Mouse (Mus musculus) heart, postnatal 10 days (tissue): ENCODE data around the gene Gm28539. TPM values are rescaled to one million over a fixed set of nuclear protein-coding genes. Genes with fewer than 3 reads are reported as not detected.

Experiments
- DNase-seq, 2 experiments: peaks; one replicate each; pipeline ENCODE4 v3.0.0; 2021
- intact Hi-C: fragments of 180-260 bp; cut with DNase I; formaldehyde crosslinking; loops from one replicate; pipeline ENCODE4 v1.15.1; 2025
- total RNA-seq, 2 experiments: library from RNA; stranded (reverse); gene quantifications; 2 replicates each; pipeline ENCODE4 v1.2.3; 2021

The Gm28539 gene
- 1 to 10 TPM; 1.2 to 1.5 TPM for total RNA-seq

DNA sequence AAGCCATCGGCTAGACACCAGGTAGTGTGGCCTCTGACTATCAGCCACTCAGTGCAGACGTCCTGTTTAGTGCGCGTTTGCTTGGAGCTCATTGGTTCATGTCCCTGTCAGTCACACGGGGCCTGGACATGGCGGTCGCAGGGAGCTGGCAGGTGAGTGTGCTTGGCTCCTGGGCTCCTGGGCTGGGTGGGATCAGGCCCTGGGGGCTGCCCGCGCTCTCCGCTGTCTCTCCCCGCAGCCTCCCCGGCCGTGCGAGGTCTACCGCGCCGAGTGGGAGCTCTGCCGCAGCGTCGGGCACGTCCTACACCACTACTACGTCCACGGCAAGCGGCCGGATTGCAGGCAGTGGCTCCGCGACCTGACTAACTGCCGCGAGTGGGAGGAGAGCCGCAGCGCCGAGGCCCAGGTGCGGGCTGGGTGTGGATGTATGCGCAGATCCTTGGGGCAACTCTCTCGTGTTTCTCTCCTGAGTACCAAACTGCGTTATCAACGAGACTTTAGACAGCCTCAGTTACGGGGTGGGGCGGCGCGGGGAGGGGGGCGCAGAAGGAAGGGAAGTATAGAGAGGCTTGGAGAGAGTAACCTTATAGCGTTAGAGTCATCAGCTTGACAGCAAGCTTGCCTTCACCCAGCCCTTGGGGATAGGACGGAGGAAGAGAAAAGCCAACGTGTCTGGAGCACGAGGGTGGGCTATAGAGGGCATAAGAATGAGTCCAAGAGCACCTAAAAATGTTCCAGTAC lies at the start of gene Gm28539, which contains the start of gene 2510002D24Rik:
TSS of gene Gm28539 (plus strand) at position 117 of the 741 bp plus-strand sequence.
TSS of gene 2510002D24Rik (plus strand) at position 111 of the 741 bp plus-strand sequence.
- intact Hi-C loops: no loop called here
- peak; percentile 96 for DNase-seq

DNA sequence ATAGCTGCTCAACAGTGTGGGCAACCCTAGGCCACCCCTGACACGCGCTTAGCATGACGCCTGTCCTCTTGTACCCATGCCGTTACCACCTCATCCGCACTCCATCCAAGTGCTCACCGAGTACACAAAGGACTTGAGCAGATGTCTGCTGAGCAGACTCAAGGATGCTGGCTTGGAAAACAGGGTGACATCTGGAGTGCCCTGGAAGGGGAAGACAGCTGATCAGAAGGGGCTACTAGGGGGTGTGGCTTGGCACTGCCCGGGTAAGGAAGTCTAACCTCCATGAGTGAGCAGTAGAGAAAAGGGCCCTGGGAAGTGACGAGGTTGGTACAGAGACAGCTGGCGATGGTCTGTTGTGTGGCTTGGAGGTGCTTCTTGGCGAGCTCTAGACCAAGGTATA lies 49.7 kb upstream of the Gm28539 start:
- intact Hi-C loops: no loop called here
- no peak for DNase-seq

DNA sequence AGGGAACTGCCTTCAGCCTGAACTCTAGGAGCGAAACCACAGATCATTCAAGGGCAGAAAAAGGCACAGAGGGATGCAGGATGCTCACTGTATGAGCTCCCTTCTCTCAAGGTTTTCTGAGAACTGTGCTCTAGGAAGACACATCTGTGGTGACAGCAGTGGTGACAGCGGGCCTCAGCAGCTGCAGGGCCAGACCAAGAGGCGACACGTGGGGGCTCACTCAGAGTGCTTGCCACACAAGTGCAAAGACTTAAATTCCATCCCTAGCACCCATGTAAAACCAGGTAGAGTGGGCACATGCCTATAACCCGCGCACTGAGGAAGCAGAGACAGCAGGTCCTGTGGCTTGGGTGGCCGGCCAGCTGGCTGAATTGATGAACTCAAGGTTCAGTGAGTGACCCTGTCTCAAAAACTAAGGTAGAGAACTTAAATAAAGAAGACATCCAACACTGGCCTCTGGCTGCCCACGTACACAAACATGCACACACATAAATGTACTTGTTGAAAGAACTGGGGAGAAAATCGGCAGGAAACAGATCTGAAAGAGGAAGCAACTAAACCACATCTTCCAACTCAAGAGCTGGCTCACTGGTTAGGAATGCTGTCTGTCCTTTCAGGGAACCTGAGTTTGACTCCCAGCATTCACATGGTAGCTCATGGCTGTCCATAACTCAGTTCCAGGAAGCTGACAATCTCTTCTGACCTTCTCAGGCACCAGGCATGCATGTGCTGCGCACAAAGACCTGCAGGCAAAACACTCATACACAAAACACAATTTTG lies 47.6 kb upstream of the Gm28539 start:
- no peak for DNase-seq
- intact Hi-C loops: no loop called here

DNA sequence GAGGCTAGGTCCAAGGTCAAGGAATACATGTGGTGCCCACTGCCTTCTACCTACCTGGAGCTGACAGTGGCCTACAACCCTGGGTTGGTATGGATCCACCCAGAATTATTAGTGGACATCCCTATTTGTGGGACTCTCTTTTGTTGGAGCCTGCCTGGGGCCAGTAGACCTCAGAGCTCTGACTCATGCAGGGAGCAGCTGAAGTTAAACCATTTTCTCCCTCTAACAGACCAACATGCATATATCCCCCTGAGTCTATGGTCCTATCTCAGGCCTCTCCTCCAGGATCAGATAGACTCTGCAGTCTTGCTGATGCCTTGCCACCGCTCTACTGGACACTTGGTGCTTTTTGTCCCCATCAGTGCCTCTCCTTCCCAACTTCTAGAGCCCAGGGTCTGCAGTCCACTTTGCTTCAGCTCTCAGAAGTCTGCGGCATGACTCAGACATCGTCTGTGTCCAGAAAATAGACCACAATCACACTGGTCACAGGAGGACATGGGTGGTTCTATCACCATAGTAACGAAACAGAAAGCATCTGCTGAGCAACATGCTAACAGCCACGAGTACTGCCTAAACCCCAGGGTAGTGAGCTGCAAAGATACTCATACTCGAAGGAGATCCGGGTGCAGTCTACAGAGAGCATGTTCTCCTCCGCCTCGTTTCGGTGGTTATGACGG lies 41.0 kb upstream of the Gm28539 start:
- no peak for DNase-seq
- intact Hi-C loops: loop anchor here (5.0 to 10.0 kb wide), 3 partner anchors 78 to 351 kb away; partner anchors contain the start of genes Gm49601 and Sept5

DNA sequence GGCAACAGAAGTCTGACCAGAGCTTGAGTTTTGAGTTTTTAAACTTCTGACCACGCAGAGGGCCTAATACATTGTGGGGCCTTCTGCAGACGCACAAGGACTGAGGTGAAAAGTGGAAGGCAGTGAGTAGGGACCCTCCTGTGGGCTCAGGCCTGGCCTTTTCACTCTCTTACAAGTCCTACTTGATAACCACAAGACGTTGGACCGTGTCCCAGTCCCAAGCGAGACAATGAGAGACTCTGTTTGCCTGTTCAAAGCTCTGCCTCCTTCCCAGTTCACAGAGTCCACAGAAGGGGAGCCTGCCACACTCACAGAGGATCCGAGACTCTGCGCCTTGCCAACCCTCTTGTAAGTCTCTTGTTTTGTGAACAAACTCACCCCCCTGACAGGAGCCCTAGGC lies 39.7 kb upstream of the Gm28539 start:
- intact Hi-C loops: loop anchor here (5.0 to 10.0 kb wide), 3 partner anchors 79 to 352 kb away; partner anchors contain the start of genes Gm49601 and Sept5
- no peak for DNase-seq

DNA sequence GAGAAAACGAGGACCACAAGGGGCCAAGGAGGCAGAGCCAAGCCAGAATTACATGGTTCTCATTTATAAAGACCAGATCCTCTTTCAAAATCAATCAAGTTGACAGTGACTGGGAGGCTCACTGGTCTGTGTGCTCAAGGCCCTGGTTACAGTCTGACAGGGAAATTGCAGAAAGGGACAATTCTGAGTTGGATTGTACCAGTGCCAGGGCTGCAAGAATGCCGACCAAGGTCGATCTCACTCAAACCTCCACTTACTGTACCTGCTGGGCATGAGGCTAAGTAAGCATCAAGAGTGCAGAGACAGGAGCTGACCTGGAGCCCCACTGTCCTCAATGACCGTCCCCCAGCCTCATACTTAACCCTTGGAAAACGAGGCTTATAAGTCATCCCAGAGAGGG lies 38.2 kb upstream of the Gm28539 start:
- intact Hi-C loops: loop anchor here (5.0 to 10.0 kb wide), 3 partner anchors 81 to 353 kb away; partner anchors contain the start of genes Gm49601 and Sept5
- no peak for DNase-seq

DNA sequence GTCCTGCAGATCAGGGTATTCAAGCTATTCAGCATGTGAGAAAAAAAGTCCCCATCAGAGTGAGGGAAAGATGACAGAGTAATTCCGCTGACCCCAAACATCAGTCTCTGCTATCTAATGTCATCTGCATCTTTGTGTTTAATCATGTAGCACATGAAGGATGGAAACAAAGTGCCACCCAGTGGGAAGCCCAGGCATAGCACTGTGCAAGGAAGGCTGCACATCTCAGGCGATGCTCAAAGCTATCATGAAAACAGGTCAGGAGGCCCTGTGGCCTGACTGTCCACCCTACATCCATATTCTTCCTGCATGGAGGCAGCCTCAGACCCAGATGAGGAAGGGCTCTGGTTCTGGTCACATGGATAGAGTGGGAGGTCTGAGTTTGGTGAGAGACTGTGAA lies 37.5 kb upstream of the Gm28539 start:
- peak; percentile 48 to 66 for DNase-seq
- intact Hi-C loops: loop anchor here (1.0 to 10.0 kb wide), 4 partner anchors 82 to 354 kb away; partner anchors contain the start of genes Gm49601 and Sept5

DNA sequence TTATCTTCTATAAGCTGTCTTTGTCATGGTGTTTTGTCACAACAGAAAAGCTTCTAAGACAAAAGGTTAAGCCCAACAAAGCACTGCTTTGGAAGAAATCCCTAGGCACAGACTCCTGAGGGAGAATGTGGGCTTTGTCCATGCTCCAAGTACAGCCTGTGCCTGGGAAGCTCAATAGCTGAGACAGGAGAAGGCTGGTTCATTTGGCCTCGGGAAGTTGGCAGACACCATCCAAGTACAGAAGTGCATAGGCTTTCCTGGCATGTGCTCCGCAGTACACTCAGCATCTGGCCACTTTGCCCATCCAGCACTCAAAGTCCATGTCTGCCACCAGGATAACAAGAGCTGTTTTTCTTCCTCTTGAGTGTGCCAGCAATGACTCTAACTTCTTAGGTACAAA lies 30.6 kb upstream of the Gm28539 start:
- no peak for DNase-seq
- intact Hi-C loops: no loop called here

DNA sequence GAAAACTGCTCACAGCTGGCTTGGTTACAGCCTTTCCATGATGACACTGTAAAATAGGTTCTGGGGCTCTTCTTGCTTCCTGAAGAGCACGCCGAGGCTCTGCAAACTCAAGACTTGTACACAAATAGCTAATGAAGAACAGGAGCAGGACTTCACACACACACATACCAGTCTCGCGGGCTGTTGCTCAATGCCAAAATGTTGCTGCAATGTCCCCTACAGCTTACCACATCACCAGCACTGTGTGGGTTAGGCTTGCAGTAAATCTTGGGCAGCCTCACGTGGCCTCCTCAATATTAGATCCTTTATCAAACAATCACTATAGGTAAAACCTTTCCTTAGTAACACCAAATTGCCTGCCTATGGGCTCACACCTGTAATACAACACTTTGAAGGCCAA lies 27.4 kb upstream of the Gm28539 start:
- intact Hi-C loops: no loop called here
- DNase-seq: no peak

DNA sequence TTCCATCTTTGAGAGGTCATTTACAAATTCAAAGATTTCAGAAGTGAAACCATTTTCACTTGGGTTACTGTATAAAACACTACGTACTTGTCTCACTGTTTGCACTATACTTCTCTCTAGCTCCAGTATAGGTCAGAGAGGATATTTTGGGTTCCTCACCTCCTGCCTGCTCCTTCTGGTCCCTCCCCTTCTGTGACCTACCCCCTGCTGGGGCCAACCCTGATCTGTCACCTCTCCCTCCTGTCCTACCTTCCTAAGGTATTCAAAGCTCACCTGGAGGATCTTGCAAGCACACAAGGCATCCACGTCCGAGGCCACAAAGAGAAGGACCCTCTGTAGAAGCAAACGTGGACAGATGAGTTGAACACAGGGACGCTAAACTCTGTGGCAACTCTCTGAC lies 25.4 kb upstream of the Gm28539 start:
- no peak for DNase-seq
- intact Hi-C loops: no loop called here

DNA sequence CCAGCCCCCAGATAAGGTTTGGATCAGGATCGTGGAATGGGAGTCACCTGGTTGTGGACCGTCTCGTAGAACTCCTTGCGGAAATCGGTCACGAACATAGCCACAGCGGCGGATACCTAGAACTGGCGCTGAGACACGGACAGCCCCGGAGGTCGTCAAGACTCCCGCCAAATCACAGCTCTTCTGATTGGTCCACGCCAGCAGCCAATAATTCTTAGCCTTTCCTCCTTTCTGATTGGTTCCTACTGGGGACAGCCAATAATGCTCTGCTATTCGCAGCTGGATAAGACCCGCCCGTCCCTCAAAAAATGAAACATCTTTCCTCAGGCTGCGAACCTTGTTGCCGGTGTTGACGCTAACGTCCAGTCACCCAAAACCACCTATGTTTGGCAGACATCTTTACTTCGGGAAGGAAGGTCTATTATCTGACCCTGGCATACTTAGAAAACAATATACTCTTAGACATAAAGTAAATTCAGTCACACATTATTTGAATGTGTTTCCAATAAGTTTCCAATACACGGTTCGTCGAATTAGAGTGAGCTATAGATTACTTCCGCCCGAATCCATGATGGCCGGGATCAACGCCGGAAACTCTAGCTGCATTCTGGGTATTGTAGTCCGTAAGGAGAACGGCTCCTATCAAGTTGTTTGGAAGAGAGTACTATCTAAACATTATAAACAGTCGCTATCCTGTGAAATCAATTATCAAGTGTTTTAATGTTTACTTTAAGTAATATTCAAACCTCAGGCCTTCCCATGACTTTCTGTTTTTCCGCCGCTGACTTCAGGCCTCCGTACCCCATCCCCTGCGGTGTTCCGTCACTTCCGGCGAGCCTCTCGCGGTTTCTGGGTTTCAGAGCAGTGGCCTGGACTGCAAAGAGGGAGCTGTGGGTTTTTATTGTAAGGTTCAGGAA lies 24.7 kb upstream of the Gm28539 start, which contains the start of the genes Ufd1 and Cdc45:
TSS of gene Ufd1 (plus strand) at position 312 of the 917 bp plus-strand sequence.
TSS of gene Cdc45 (minus strand) at position 520 of the 917 bp plus-strand sequence.
- peak; percentile 93 to 95 for DNase-seq
- intact Hi-C loops: loop anchor here (2.0 kb wide), 1 partner anchor 65 kb away; the partner anchor contains the start of genes Hira and Mrpl40

DNA sequence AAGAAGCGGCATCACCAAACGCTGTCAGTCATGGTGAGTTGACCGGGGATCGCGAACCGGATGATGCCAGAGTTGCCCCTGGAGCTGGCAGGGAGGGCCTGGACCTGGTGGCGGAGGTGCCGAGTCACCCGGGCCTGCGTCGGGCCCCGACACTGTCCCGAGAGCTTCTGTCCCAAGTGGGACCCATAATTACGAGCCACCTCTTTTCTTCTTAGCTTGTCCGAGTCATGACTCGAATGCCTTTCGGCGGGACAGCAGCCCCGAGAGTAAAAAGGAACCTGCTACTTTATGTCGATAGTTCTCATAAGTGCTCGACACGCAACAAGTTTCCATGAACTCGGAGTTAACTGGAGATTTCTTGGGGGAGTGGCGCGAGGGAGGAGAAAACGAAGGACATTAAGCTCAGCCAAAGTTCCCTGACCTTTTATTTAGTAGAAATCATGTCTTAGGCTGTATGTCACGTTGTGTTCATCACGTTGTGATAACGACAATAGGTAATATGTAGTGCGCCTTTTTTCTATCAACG lies 23.9 kb upstream of the Gm28539 start:
- intact Hi-C loops: loop anchor here (2.0 kb wide), 1 partner anchor 64 kb away; the partner anchor contains the start of genes Hira and Mrpl40

DNA sequence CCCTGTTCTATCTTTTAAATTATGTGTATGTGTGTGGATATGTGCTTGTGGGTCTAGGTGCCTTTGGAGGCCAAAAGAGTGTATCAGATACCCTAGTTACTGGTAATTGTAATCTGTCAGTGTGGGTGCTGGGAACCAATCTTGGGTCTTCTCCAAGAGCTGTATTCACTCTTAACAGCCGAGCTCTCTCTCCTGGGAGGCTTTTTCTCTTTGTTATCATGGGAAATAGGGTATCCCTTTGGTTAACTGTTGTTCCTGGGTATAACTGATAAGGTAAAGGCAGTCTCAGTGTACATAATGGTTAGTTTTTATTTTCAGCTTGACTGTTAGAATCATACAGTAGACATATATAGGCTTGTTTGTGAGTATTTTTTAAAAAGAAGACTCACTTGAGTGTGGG lies 14.0 kb upstream of the Gm28539 start:
- DNase-seq: no peak
- intact Hi-C loops: no loop called here

More for the DNA sequence above, 23.9 kb upstream of the Gm28539 start:
- no peak for DNase-seq

DNA sequence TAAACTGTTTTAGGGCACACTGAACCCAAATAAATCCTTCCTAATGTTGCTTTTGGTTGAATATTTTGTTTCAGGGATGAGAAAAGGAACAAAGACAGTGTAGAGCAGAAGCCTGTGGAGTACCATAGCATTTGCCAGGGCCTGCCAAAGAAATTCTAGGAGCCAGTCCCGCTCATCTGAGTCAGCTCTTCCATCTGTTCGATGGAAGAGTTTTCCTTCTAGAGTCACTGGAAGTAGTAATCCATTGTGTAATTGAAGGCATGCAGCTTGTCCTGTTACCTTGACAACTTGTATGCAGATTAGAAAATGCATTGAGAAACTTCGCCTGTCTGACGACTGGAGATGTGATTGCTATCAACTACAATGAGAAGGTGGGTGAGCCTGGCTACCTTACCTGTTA lies 13.5 kb upstream of the Gm28539 start:
- no peak for DNase-seq
- intact Hi-C loops: no loop called here

DNA sequence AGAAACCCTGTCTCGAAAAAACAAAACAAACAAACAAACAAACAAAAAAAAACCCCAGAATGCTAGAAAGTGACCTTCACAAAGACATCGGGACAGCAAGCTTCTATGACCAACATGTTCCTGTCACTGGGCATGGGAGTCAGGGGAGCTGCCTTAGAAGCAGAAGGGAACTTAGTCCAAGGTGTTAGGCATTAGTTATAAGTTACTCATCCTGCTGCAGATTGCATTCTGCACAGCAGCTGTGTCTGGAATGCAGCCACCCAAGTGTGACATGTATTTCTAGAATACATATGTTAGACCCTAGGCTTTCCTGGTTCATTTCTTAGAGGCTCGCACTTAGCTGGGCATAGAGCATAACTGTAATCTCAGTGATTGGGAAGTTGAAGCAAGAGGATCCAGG lies 7.8 kb upstream of the Gm28539 start:
- intact Hi-C loops: no loop called here

DNA sequence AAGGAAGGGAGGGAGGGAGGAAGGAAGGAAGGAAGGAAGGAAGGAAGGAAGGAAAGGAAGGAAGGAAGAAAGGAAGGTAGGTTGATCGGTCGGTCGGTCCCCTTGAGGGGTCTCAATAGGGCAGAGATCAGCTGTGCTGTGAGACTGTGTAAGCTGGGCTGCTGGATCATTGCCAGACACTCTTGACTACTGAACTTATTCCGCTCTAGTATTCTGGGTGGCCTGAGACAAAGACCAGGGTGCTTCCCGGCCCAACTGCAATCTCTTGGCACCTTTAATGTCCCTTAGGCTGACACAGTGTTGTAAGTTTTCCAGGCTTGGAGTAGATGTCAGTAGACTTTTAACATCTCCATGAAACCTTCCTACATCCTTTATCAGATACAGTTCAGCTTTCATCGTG lies 7.3 kb upstream of the Gm28539 start:
- no peak for DNase-seq
- intact Hi-C loops: no loop called here

More for the DNA sequence above, 7.8 kb upstream of the Gm28539 start:
- no peak for DNase-seq

DNA sequence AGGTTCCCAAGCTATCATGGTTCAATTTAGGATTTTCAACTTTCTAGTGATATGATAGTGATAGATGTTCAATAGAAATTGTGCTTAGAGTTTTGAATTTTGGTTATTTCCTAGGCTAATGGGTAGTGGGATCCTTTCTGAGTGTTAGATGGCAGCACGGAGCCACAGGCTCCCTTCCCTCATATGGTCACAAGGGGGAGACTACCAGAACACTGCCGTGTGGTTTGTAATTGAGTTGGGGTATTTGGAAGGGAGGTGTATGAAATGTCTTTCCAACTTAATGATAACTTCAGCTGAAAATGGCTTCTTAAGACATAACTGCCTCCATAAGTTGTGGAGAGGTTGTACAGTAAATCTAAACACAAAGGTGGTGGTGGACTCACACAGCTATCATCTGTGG lies 2.9 kb upstream of the Gm28539 start:
- intact Hi-C loops: no loop called here
- DNase-seq: no peak

DNA sequence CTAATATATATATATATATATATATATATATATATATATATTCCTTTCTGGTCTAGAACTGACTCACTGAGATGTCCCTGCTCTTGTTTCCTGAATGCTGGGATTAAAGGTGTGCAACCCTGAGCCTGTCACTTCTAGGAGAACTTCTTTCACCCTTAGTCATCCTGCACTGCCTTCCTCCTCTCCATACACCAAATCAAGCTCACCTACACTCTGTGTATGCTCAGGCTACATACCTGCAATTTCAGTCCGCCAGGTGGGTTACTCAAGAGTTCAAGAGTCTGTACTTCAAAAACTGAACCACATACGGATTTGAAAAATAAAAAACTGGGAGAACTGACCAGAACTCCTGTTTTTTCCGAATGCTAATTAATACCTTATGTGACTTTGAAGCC lies 314 bp upstream of the Gm28539 start:
- intact Hi-C loops: no loop called here
- DNase-seq: no peak

DNA sequence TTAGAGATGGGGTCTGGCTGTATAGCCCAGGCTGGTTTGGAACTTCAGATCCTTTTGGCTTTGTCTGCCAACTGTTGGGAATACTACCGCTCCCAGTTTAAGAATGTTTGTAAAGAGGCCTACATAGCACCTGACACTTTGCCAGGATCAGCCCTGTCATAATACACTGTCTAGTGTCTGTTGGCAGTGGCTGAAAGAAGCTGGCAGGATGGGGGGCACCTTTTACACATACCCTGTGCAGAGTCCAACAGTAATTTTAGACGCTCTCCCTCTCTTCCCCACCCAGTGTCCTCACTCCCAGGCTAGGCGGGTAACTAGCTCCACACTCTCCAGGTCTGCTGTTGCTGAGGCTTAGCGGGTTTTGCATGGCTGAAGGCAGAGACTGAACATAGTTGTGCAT lies 2.0 kb downstream of the Gm28539 start:
- intact Hi-C loops: no loop called here
- DNase-seq: peak; percentile 21 to 23
